Mouse (Mus musculus) heart, adult 11 months (tissue): ENCODE measurements at regions not wholly inside any gene's neighbourhood (a gene's known extent, or its start where the extent isn't known, plus 50 kb on each side); places are given as distances from the start of the nearest gene placed in this dataset.
"Not testable (repeated sequence)": the region's sequence is repeated elsewhere in the genome, so short reads cannot be mapped to it uniquely, and the experiment has no call there.

Experiments used
- DNase-seq: peaks from one replicate; pipeline ENCODE4 v3.0.0; 2022

GRCm38 (mm10) chr1:47646681-47647080 is 754.0 kb upstream of the Slc39a10 start:
- no peak for DNase-seq

- no peak for DNase-seq
These were observed 713.9 kb upstream of the Slc39a10 start for GRCm38 (mm10) chr1:47606597-47606996.

- no peak for DNase-seq
These were observed 711.3 kb upstream of the Slc39a10 start for GRCm38 (mm10) chr1:47603989-47604360.

- no peak for DNase-seq
These were observed 710.8 kb upstream of the Slc39a10 start for GRCm38 (mm10) chr1:47603294-47603988.

GRCm38 (mm10) chr1:47593641-47594040 is 701.0 kb upstream of the Slc39a10 start:
- DNase-seq = not testable (repeated sequence)

- peak; percentile 55 for DNase-seq
These were observed 653.0 kb upstream of the Slc39a10 start for GRCm38 (mm10) chr1:47545606-47546005.

GRCm38 (mm10) chr1:47511426-47511825 is 618.8 kb upstream of the Slc39a10 start:
- DNase-seq = no peak

- DNase-seq = no peak
These were observed 615.1 kb upstream of the Slc39a10 start for GRCm38 (mm10) chr1:47507801-47508200.

GRCm38 (mm10) chr1:47488581-47489204 is 596.0 kb upstream of the Slc39a10 start:
- DNase-seq = no peak

GRCm38 (mm10) chr1:47486087-47486486 is 593.4 kb upstream of the Slc39a10 start:
- DNase-seq = no peak

GRCm38 (mm10) chr1:47479059-47479458 is 586.4 kb upstream of the Slc39a10 start:
- DNase-seq = no peak

GRCm38 (mm10) chr1:47466573-47467253 is 574.1 kb upstream of the Slc39a10 start:
- DNase-seq = no peak

GRCm38 (mm10) chr1:47448737-47449489 is 556.3 kb upstream of the Slc39a10 start:
- no peak for DNase-seq

- DNase-seq = no peak
These were observed 555.4 kb upstream of the Slc39a10 start for GRCm38 (mm10) chr1:47448070-47448469.

- no peak for DNase-seq
These were observed 553.4 kb upstream of the Slc39a10 start for GRCm38 (mm10) chr1:47446021-47446420.

- no peak for DNase-seq
These were observed 540.2 kb upstream of the Slc39a10 start for GRCm38 (mm10) chr1:47432829-47433228.

- no peak for DNase-seq
These were observed 512.5 kb upstream of the Slc39a10 start for GRCm38 (mm10) chr1:47405164-47405563.

- no peak for DNase-seq
These were observed 493.9 kb upstream of the Slc39a10 start for GRCm38 (mm10) chr1:47386579-47386978.

GRCm38 (mm10) chr1:47378795-47379194 is 486.1 kb upstream of the Slc39a10 start:
- DNase-seq = no peak

GRCm38 (mm10) chr1:47339718-47340439 is 447.2 kb upstream of the Slc39a10 start:
- no peak for DNase-seq

GRCm38 (mm10) chr1:47310572-47311075 is 418.0 kb upstream of the Slc39a10 start:
- DNase-seq = no peak

- no peak for DNase-seq
These were observed 414.3 kb upstream of the Slc39a10 start for GRCm38 (mm10) chr1:47306961-47307360.
